Mouse (Mus musculus) thymus, postnatal 4 days (tissue): ENCODE measurements around the gene Olfr309.
"Not testable (repeated sequence)": the region's sequence is repeated elsewhere in the genome, so short reads cannot be mapped to it uniquely, and the experiment has no call there.

Experiments used
- DNase-seq: peaks from one replicate; pipeline ENCODE4 v3.0.0; 2021

The Olfr309 gene

DNA sequence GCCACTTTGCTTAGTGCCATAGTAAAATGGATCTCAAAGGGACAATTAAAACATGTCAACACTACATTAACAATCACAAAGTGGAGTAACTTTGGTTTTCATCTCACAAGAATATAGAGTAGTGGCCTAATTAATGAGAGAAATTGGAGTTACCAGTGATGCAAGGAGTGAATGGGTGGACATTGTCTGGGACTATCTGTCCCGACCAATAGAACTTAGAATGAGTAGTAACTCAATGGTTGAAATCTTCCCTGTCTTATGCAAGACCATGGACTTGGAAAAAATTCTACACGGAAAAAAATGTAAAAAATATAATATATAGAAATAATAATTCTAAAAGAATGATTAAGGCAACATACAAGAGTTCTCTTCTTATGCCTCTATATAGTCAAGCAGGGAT is at the start of gene Olfr309:
Gene Olfr309 (minus strand): TSS at position 101 of the 400 bp plus-strand sequence.
- DNase-seq, result no peak

GRCm38 (mm10) chr7:86346296-86346695 is 32.8 kb upstream of the Olfr309 start:
- DNase-seq, result not testable (repeated sequence)

DNA sequence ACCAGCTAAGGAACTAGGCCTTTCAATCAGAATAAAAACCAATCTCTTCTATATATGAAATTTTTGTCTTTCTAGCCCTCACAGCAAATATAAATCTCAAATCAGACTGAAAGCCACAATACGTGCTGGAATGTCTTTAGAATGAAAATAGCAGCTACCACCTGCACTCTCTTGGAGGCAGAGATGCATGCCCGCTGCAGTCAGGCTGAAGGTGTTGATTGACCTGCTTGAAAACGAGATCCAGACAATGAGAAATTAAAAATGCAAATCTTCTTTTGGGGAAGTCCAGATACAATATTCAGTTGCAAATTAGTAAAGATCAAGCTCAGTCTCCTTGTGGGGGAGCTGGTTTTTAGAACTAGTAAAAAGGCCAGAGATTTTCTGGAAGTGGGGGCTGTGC is 30.7 kb upstream of the Olfr309 start:
- no peak for DNase-seq

DNA sequence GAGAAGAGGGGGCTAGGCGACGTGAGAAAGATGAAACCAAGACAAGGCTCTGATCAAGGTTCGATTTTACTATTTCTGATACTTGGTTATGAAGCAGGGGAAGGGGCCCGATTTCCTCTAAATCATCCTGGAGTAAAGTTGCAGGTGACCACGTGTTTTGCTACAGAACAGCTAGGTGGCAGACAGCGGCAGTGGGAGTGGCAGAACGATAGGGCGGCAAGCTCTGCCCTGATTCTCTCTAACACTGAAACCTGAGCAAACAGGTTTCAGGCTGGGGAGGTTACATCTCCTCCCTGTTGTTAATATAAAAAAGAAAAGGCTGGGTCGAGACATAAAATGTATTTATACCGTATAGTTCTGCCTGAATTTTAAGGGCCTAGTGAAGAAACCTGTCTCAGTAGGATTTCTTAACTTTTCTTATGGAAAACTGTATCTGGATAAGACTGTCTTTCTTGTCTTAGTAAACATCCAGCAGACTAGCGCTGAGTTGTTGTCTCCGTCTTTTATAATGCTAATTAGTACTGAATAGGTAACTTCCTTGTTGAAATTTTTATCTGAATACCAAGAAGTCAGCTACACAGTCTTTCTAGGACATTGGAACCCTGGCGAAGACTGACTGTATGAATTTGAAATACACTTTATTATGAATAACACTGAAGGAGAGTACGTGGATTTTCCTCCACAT is 29.5 kb upstream of the Olfr309 start:
- DNase-seq, result no peak

DNA sequence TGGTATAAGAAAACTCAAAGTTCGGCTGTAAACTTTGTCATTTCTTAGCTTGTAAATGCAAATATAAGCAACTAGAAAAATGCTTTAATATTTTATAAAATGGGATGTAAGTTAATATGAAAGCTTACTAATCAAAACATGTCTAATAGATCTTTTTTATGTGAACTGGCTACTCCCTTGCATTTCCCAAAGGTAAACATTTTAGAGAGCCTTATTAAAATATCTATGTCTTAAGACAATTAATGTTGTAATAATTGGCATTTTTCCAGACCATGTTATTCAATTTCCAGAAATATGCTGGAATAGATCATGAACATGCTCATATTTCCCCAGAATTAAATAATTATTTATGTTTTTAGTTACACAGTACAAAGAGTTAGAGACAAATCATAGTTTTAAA is 24.0 kb upstream of the Olfr309 start, which contains the start of gene Olfr307:
Gene Olfr307 (minus strand): TSS at position 101 of the 400 bp plus-strand sequence.
- no peak for DNase-seq

DNA sequence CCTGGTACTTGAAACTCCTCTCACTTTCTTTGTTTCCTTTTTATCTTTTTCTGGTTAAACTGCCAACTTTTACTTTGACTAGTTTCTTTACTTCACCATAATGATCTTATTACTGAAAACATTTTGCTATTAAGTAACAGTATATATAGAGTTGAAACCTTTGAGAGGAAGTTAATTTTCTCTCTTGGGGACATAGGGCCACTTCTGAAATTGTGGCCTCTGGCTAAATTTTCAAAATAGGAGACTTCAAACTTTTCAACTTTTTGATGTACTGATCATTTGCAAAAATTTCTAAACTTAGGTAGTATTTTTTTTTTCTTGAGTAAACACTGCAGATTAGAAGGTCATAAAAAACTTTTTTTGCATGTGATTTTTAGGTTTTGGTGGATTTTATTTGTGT is 12.0 kb upstream of the Olfr309 start, which contains the start of gene Olfr308:
Gene Olfr308 (minus strand): TSS at position 101 of the 400 bp plus-strand sequence.
- no peak for DNase-seq

GRCm38 (mm10) chr7:86321323-86321722 is 7.8 kb upstream of the Olfr309 start:
- no peak for DNase-seq

DNA sequence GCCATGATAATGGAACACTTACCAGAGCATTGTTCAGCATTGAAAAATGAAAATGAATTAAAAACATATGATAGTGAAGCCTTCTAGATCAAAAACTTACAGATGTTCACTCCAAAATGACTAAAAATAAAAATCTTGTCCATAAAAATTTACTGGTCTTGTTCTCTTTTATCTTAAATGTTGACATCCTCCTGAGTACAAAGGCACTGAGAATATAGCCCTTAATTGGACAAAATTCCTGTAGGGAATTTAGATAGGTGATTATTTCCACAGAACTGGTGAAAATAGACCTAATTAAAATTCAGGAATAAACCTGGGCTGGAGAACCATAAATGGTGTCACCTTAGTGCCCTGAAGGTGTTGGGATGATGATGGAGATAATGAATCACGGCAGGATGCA is 36.4 kb downstream of the Olfr309 start, which contains the start of gene Olfr310:
Gene Olfr310 (minus strand): TSS at position 101 of the 400 bp plus-strand sequence.
- no peak for DNase-seq
